Comparison of ENCODE assay signal across 9 mouse cellular contexts in genomic region chr16:51315608-51316007, GRCm38 (mm10).
DNase-seq lines count a peak whose midpoint lies in the region; ATAC-seq and TF ChIP-seq lines count a peak whose summit lies in the region.
"Had no signal": no experiment of that assay in that cellular context is flagged by ENCODE, and none has a peak within 500 bp of the region (broad histone marks: within the 10 kb centered on the region; RNA-seq: fewer than 3 reads in every experiment).

No protein-coding gene starts in this region.

- TF ChIP-seq CTCF in lung, postnatal 0 days (IDR thresholded peaks at IDR 0.05): peak; percentile 79

- no peak overlapping the region for H3K27ac ChIP-seq in forebrain, embryonic 11.5 days (ENCODE audit: low read depth, low read length)
- no peak overlapping the region for H3K27ac ChIP-seq in forebrain, embryonic 10.5 days
- H3K27ac ChIP-seq in lung, postnatal 0 days (ENCODE audit: low read length): no peak overlapping the region
- no peak overlapping the region for H3K27ac ChIP-seq in forebrain, embryonic 13.5 days
- H3K27ac ChIP-seq: lung, embryonic 15.5 days had no signal

- DNase-seq in forebrain, embryonic 11.5 days (ENCODE audit: low spot score): no peak
- DNase-seq in forebrain, embryonic 10.5 days (ENCODE audit: extremely low spot score, low spot score): no peak
- DNase-seq in lung, postnatal 0 days (ENCODE audit: low spot score): peak; percentile 76
- no peak for DNase-seq in lung, adult 18-20 months
- DNase-seq in R1 (ENCODE audit: low read depth, low spot score): peak; percentile 27
- peak; percentile 61 for DNase-seq in lung, postnatal 36 days
- DNase-seq in spleen, postnatal 4 days (ENCODE audit: low spot score in 2 of 2): no peak

- 17% methylated on average over 6 of the region's 6 CpGs for WGBS in forebrain, embryonic 11.5 days
- 20% methylated on average over 6 of the region's 6 CpGs for WGBS in forebrain, embryonic 10.5 days
- 17% methylated on average over 6 of the region's 6 CpGs for WGBS in lung, postnatal 0 days
- WGBS in forebrain, embryonic 13.5 days: 14% methylated on average over 6 of the region's 6 CpGs

- H3K36me3 ChIP-seq in forebrain, embryonic 11.5 days (ENCODE audit: control insufficient read depth, insufficient read depth, low read length): no peaks in the 10 kb centered on the region
- no peaks in the 10 kb centered on the region for H3K36me3 ChIP-seq in forebrain, embryonic 10.5 days (replicated peaks)
- no peaks in the 10 kb centered on the region for H3K36me3 ChIP-seq in lung, postnatal 0 days (ENCODE audit: insufficient read depth, low read length)
- H3K36me3 ChIP-seq in forebrain, embryonic 13.5 days (ENCODE audit: poor library complexity, severe bottlenecking): no peaks in the 10 kb centered on the region
- H3K36me3 ChIP-seq: lung, embryonic 15.5 days had no signal

- H3K9me3 ChIP-seq in forebrain, embryonic 11.5 days (ENCODE audit: control insufficient read depth, low read length): no peaks in the 10 kb centered on the region
- H3K9me3 ChIP-seq in forebrain, embryonic 10.5 days: no peaks in the 10 kb centered on the region
- no peaks in the 10 kb centered on the region for H3K9me3 ChIP-seq in lung, postnatal 0 days (ENCODE audit: low read length)
- no peaks in the 10 kb centered on the region for H3K9me3 ChIP-seq in forebrain, embryonic 13.5 days (replicated peaks)
- H3K9me3 ChIP-seq: lung, embryonic 15.5 days had no signal

- no peaks in the 10 kb centered on the region for H3K4me1 ChIP-seq in forebrain, embryonic 11.5 days (replicated peaks; ENCODE audit: control insufficient read depth, insufficient read depth, low read length)
- H3K4me1 ChIP-seq in forebrain, embryonic 10.5 days: peaks cover 10% of the 10 kb centered on the region; the same call in 1 of the 2 replicates
- no peaks in the 10 kb centered on the region for H3K4me1 ChIP-seq in lung, postnatal 0 days (ENCODE audit: insufficient read depth, low read depth, low read length)
- no peaks in the 10 kb centered on the region for H3K4me1 ChIP-seq in forebrain, embryonic 13.5 days
- H3K4me1 ChIP-seq: lung, embryonic 15.5 days had no signal

- H3K4me3 ChIP-seq in forebrain, embryonic 11.5 days (ENCODE audit: low read depth, low read length): no peak overlapping the region
- no peak overlapping the region for H3K4me3 ChIP-seq in forebrain, embryonic 10.5 days
- H3K4me3 ChIP-seq in lung, postnatal 0 days (ENCODE audit: low read depth, low read length): no peak overlapping the region
- H3K4me3 ChIP-seq in forebrain, embryonic 13.5 days: no peak overlapping the region
- H3K4me3 ChIP-seq: lung, embryonic 15.5 days had no signal

- no peak overlapping the region for H3K9ac ChIP-seq in forebrain, embryonic 11.5 days (ENCODE audit: low read length)
- H3K9ac ChIP-seq in lung, postnatal 0 days (replicated peaks; ENCODE audit: low read depth): no peak overlapping the region
- no peak overlapping the region for H3K9ac ChIP-seq in forebrain, embryonic 13.5 days
- H3K9ac ChIP-seq: lung, embryonic 15.5 days had no signal

- H3K27me3 ChIP-seq in forebrain, embryonic 11.5 days (ENCODE audit: control insufficient read depth, insufficient read depth, low read length): no peaks in the 10 kb centered on the region
- no peaks in the 10 kb centered on the region for H3K27me3 ChIP-seq in forebrain, embryonic 10.5 days (ENCODE audit: poor library complexity, severe bottlenecking)
- H3K27me3 ChIP-seq in lung, postnatal 0 days (replicated peaks; ENCODE audit: insufficient read depth, low read length): no peaks in the 10 kb centered on the region
- no peaks in the 10 kb centered on the region for H3K27me3 ChIP-seq in forebrain, embryonic 13.5 days
- H3K27me3 ChIP-seq: lung, embryonic 15.5 days had no signal

- TF ChIP-seq EP300 in lung, postnatal 0 days (IDR thresholded peaks at IDR 0.05): no peak

- 0 out of 2 replicates have a peak, but pooled peaks have one; percentile 49 for ATAC-seq in forebrain, embryonic 11.5 days (replicated peaks; ENCODE audit: low FRiP score)
- ATAC-seq in lung, postnatal 0 days: no peak
- peak; percentile 68; the same call in 1 of the 2 replicates for ATAC-seq in forebrain, embryonic 13.5 days

- H3K4me2 ChIP-seq in forebrain, embryonic 11.5 days (ENCODE audit: low read depth, low read length, severe bottlenecking): no peak overlapping the region
- no peak overlapping the region for H3K4me2 ChIP-seq in lung, postnatal 0 days (replicated peaks; ENCODE audit: low read depth, low read length)
- H3K4me2 ChIP-seq in forebrain, embryonic 13.5 days: no peak overlapping the region
- H3K4me2 ChIP-seq: lung, embryonic 15.5 days had no signal

Comparison
In these comparisons a context has a peak if more than half of its experiments do, and no peak if none do; other contexts are left out.
1. DNase-seq: peak in lung, postnatal 0 days (single experiment), R1 (single experiment) and lung, postnatal 36 days (single experiment); none in forebrain, embryonic 11.5 days (single experiment), forebrain, embryonic 10.5 days (single experiment), lung, adult 18-20 months (0 of 2) and spleen, postnatal 4 days (0 of 2).